Mouse (Mus musculus) R1 (cell line): ENCODE results near the gene Olfr734.

ENCODE experiments used
- DNase-seq: peaks from one replicate; pipeline ENCODE4 v3.0.0-alpha.2; 2018; ENCODE audit warnings: low read depth, low spot score

Gene Olfr734

GRCm38 (mm10) chr14:50326661-50327060 is at the start of gene Olfr734:
Gene Olfr734 (minus strand): TSS chr14:50326761.
- DNase-seq: no peak

DNA sequence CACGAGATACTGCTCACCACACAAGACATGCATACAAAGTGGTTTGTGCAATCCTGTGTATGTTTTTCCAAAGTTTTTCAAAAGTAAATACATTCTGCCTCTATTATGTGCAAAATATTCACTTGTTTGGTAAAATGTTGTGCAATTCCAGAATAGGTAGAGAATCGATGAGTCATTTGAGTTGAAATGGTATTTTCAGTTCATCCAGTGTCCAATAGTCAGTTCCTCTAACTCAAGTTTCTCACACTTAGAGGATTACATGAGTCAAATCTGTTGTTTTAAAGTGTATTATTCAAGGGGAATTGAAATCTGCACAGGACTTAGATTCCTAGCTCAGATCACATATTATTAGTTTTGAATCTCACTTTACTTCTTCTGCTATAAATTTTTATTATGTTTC is 37.0 kb upstream of the Olfr734 start:
- no peak for DNase-seq

DNA sequence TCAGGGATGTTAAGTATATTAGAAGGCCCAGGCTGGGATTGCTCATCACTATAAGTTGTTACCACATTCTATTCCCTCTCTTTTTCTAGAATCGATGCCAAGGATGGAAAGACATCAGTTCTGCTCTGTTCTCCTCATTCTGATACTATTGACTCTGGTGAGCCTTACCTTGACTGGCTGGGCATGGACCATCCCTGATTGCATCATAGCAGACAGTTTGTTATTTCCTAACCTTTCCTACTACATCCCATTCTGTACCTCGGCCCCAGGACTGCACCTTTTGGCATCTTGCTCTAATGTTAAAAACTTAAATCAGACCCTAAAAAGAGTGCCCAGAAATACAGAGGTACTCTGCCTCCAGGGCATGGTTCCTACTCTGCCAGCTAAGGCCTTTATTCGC is 33.9 kb upstream of the Olfr734 start:
- DNase-seq: no peak

GRCm38 (mm10) chr14:50357593-50357992 is 31.0 kb upstream of the Olfr734 start, which contains the start of gene Tlr11:
Gene Tlr11 (plus strand): TSS chr14:50357914.
- no peak for DNase-seq

DNA sequence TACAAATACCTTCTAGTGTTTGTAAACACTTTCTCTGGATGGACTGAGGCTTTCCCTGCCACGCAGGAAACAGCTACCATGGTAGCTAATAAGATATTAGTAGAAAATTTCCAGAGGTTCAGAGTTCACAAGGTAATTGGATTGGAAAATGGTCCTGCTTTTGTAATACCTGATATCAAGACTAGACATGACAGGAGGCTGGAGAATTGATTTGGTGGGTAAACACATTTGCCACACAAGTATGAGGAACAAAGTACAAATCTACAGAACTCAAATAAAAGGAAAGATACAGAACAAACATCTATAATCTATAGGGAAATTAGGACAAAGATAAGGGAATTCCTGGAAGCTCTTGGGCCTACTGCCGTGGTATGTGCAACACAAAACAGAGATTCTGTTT is 30.2 kb upstream of the Olfr734 start:
- DNase-seq: no peak

- DNase-seq: peak; percentile 81
Measured at GRCm38 (mm10) chr14:50352438-50352837, 25.9 kb upstream of the Olfr734 start.

GRCm38 (mm10) chr14:50348796-50349195 is 22.2 kb upstream of the Olfr734 start, which contains the start of gene Olfr735:
Gene Olfr735 (minus strand): TSS chr14:50348872.
- no peak for DNase-seq

- DNase-seq: no peak
Measured at GRCm38 (mm10) chr14:50301422-50301821, 25.1 kb downstream of the Olfr734 start, which contains the start of gene Olfr733. Gene Olfr733 (minus strand): TSS chr14:50301522.

GRCm38 (mm10) chr14:50284106-50284505 is 42.5 kb downstream of the Olfr734 start, which contains the start of gene Olfr732:
Gene Olfr732 (minus strand): TSS chr14:50284206.
- DNase-seq: no peak
